Mouse (Mus musculus): Measurements from ENCODE around the gene Slc16a2.

GRCm38 (mm10) chrX:103845266-103845665 is 23.5 kb upstream of the Slc16a2 start:
- TF ChIP-seq GATA1 (IDR thresholded peaks at IDR 0.05; ENCODE audit: low read depth, low read length) (no peak), TCF12 (IDR thresholded peaks at IDR 0.05; ENCODE audit: low read depth, low read length) (no peak), POLR2A (IDR thresholded peaks at IDR 0.05; ENCODE audit: control insufficient read depth in 1 of 2, insufficient read depth in 1 of 2, low read depth in 1 of 2, low read length in 2 of 2, poor library complexity in 1 of 2) (no peak), TAL1 (IDR thresholded peaks at IDR 0.05; ENCODE audit: low read length) (no peak), ETS1 (IDR thresholded peaks at IDR 0.05; ENCODE audit: low read depth, low read length) (no peak), EP300 (IDR thresholded peaks at IDR 0.05; ENCODE audit: low read depth in 1 of 2, low read length in 2 of 2) (no peak), ZKSCAN1 (IDR thresholded peaks at IDR 0.05; ENCODE audit: low read depth, low read length) (no peak), CTCF (IDR thresholded peaks at IDR 0.05 in 2 of 3, conservative IDR thresholded peaks at IDR 0.05 in 1 of 3; ENCODE audit: control insufficient read depth in 1 of 3, insufficient read depth in 1 of 3, low read depth in 2 of 3, low read length in 3 of 3, poor library complexity in 1 of 3, severe bottlenecking in 1 of 3) (peak in 1 of 3 experiments; percentile 33; a peak in 2 of 6 replicates), USF1 (IDR thresholded peaks at IDR 0.05; ENCODE audit: low read depth, low read length) (no peak), BHLHE40 (IDR thresholded peaks at IDR 0.05; ENCODE audit: borderline replicate concordance, low read depth, low read length) (no peak), RAD21 (IDR thresholded peaks at IDR 0.05; ENCODE audit: low read depth, low read length) (peak; percentile 18), MEF2A (IDR thresholded peaks at IDR 0.05; ENCODE audit: extremely low read depth, insufficient replicate concordance, low read depth, low read length, poor library complexity, severe bottlenecking) (no peak), ZNF384 (IDR thresholded peaks at IDR 0.05; ENCODE audit: low read depth, low read length) (no peak)

Measured in MEL (cell line).